Mouse (Mus musculus) embryonic facial prominence, embryonic 10.5 days (tissue): ENCODE data around the gene Syn3. TPM values are rescaled to one million over a fixed set of nuclear protein-coding genes. Genes with fewer than 3 reads are reported as not detected.

ENCODE experiments used
- DNase-seq: peaks from one replicate; pipeline ENCODE4 v3.0.0-alpha.2; 2017; ENCODE audit warnings: low spot score
- H3K27ac ChIP-seq: fragments of 300-500 bp; sonication (generic); replicated peaks from 2 replicates; pipeline ENCODE4 v1.5.1; 2016; ENCODE audit warnings: mild to moderate bottlenecking
- H3K27me3 ChIP-seq: fragments of 300-500 bp; sonication (generic); replicated peaks from 2 replicates; pipeline ENCODE4 v1.6.1; 2016; ENCODE audit warnings: low read depth, mild to moderate bottlenecking; ENCODE audit not compliant: poor library complexity, severe bottlenecking
- H3K36me3 ChIP-seq: fragments of 300-500 bp; sonication (generic); replicated peaks from 2 replicates; pipeline ENCODE4 v1.6.1; 2016; ENCODE audit warnings: mild to moderate bottlenecking, moderate library complexity
- H3K4me1 ChIP-seq: fragments of 300-500 bp; sonication (generic); 2 replicates; pipeline ENCODE4 v1.6.1; 2016
- H3K4me3 ChIP-seq: fragments of 300-500 bp; sonication (generic); 2 replicates; pipeline ENCODE4 v1.5.1; 2016; ENCODE audit warnings: mild to moderate bottlenecking, moderate library complexity
- H3K9me3 ChIP-seq: fragments of 300-500 bp; sonication (generic); 2 replicates; pipeline ENCODE4 v1.6.1; 2016; ENCODE audit warnings: mild to moderate bottlenecking
- WGBS: fragments of 180-500 bp; shearing (Covaris S2); methylation state at CpG from one replicate; pipeline ENCODE4 v1.1.7; 2016; 5-methylcytosine and 5-hydroxymethylcytosine counted together
- polyA plus RNA-seq: library from polyadenylated mRNA; unstranded; fragments of >200 nt; fragmentation: Nextera tagmentation; extraction: Ambion mirVana; gene quantifications from 2 replicates; pipeline ENCODE4 v1.2.1, GENCODE M21; 2016

The Syn3 gene
- polyA plus RNA-seq, 1 experiment from 2014 or later = 3.3 TPM

GRCm38 (mm10) chr10:86429651-86430050, 69.0 kb downstream of the Syn3 start:
- H3K27ac ChIP-seq = no peak overlapping the region
- H3K4me3 ChIP-seq = no peak overlapping the region
- H3K27me3 ChIP-seq = no peaks in the 10 kb centered on the region
- no peaks in the 10 kb centered on the region for H3K9me3 ChIP-seq
- H3K36me3 ChIP-seq = no peaks in the 10 kb centered on the region
- no peak for DNase-seq
- peaks cover 22% of the 10 kb centered on the region for H3K4me1 ChIP-seq
- whole genome bisulfite sequencing = 82% methylated on average over 3 of the region's 3 CpGs

- Histone ChIP-seq H3K36me3 (no peaks in the 10 kb centered on the region), H3K9me3 (no peaks in the 10 kb centered on the region), H3K27ac (no peak overlapping the region), H3K4me1 (peaks cover 22% of the 10 kb centered on the region), H3K4me3 (no peak overlapping the region), H3K27me3 (no peaks in the 10 kb centered on the region)
- WGBS = 71% methylated on average over 2 of the region's 2 CpGs
- no peak for DNase-seq
Observed at GRCm38 (mm10) chr10:86427956-86428355, 70.7 kb downstream of the Syn3 start.

- Histone ChIP-seq H3K4me1 (peaks cover 22% of the 10 kb centered on the region), H3K9me3 (no peaks in the 10 kb centered on the region)
- WGBS = 29% methylated on average over 10 of the region's 10 CpGs
Observed at GRCm38 (mm10) chr10:86425690-86426530, 72.8 kb downstream of the Syn3 start.

GRCm38 (mm10) chr10:86421731-86422370, 76.8 kb downstream of the Syn3 start:
- Histone ChIP-seq H3K9me3 (no peaks in the 10 kb centered on the region), H3K27me3 (no peaks in the 10 kb centered on the region), H3K36me3 (no peaks in the 10 kb centered on the region), H3K4me1 (peaks cover 22% of the 10 kb centered on the region), H3K27ac (no peak overlapping the region), H3K4me3 (no peak overlapping the region)
- 82% methylated on average over 3 of the region's 3 CpGs for WGBS
- no peak for DNase-seq

More at GRCm38 (mm10) chr10:86425690-86426530, 72.8 kb downstream of the Syn3 start:
- no peaks in the 10 kb centered on the region for H3K27me3 ChIP-seq
- no peaks in the 10 kb centered on the region for H3K36me3 ChIP-seq
- H3K27ac ChIP-seq = peak overlapping the region; percentile 71
- DNase-seq = peak; percentile 83
- no peak overlapping the region for H3K4me3 ChIP-seq

GRCm38 (mm10) chr10:86418931-86419330, 79.8 kb downstream of the Syn3 start:
- WGBS = 88% methylated on average over 5 of the region's 5 CpGs
- Histone ChIP-seq H3K27me3 (no peaks in the 10 kb centered on the region), H3K36me3 (no peaks in the 10 kb centered on the region), H3K4me3 (no peak overlapping the region), H3K4me1 (no peaks in the 10 kb centered on the region), H3K9me3 (no peaks in the 10 kb centered on the region), H3K27ac (no peak overlapping the region)
- DNase-seq = no peak

GRCm38 (mm10) chr10:86418345-86418744, 80.4 kb downstream of the Syn3 start:
- H3K27me3 ChIP-seq = no peaks in the 10 kb centered on the region
- no peak overlapping the region for H3K27ac ChIP-seq
- H3K9me3 ChIP-seq = no peaks in the 10 kb centered on the region
- no peak for DNase-seq
- no peaks in the 10 kb centered on the region for H3K4me1 ChIP-seq
- no peaks in the 10 kb centered on the region for H3K36me3 ChIP-seq
- no peak overlapping the region for H3K4me3 ChIP-seq
- WGBS = 82% methylated on average over 2 of the region's 2 CpGs

GRCm38 (mm10) chr10:86416806-86417205, 81.9 kb downstream of the Syn3 start:
- WGBS = 89% methylated on average over 8 of the region's 8 CpGs
- Histone ChIP-seq H3K27me3 (no peaks in the 10 kb centered on the region), H3K4me1 (no peaks in the 10 kb centered on the region), H3K27ac (no peak overlapping the region), H3K9me3 (no peaks in the 10 kb centered on the region), H3K36me3 (no peaks in the 10 kb centered on the region), H3K4me3 (no peak overlapping the region)
- DNase-seq = no peak

- no peaks in the 10 kb centered on the region for H3K27me3 ChIP-seq
Observed at GRCm38 (mm10) chr10:86410868-86411267, 87.8 kb downstream of the Syn3 start.

GRCm38 (mm10) chr10:86406952-86407351, 91.7 kb downstream of the Syn3 start:
- Histone ChIP-seq H3K9me3 (no peaks in the 10 kb centered on the region), H3K36me3 (no peaks in the 10 kb centered on the region), H3K4me1 (no peaks in the 10 kb centered on the region), H3K4me3 (no peak overlapping the region), H3K27ac (no peak overlapping the region), H3K27me3 (no peaks in the 10 kb centered on the region)
- DNase-seq = no peak
- WGBS = 83% methylated on average over 4 of the region's 4 CpGs

More at GRCm38 (mm10) chr10:86410868-86411267, 87.8 kb downstream of the Syn3 start:
- no peak for DNase-seq
- H3K27ac ChIP-seq = no peak overlapping the region
- 75% methylated on average over 6 of the region's 6 CpGs for WGBS
- no peaks in the 10 kb centered on the region for H3K9me3 ChIP-seq
- no peaks in the 10 kb centered on the region for H3K36me3 ChIP-seq
- no peaks in the 10 kb centered on the region for H3K4me1 ChIP-seq
- no peak overlapping the region for H3K4me3 ChIP-seq

GRCm38 (mm10) chr10:86398347-86398720, 100.4 kb downstream of the Syn3 start:
- Histone ChIP-seq H3K27ac (no peak overlapping the region), H3K4me1 (0 out of 2 replicates have a peak, but pooled peaks cover 2% of the 10 kb centered on the region), H3K36me3 (no peaks in the 10 kb centered on the region), H3K4me3 (no peak overlapping the region), H3K27me3 (no peaks in the 10 kb centered on the region), H3K9me3 (no peaks in the 10 kb centered on the region)
- no peak for DNase-seq
- WGBS = 65% methylated on average over 2 of the region's 2 CpGs

- H3K9me3 ChIP-seq = no peaks in the 10 kb centered on the region
- DNase-seq = no peak
- H3K4me3 ChIP-seq = no peak overlapping the region
- H3K27ac ChIP-seq = no peak overlapping the region
- H3K36me3 ChIP-seq = no peaks in the 10 kb centered on the region
- no peaks in the 10 kb centered on the region for H3K27me3 ChIP-seq
- 72% methylated on average over 4 of the region's 4 CpGs for WGBS
- H3K4me1 ChIP-seq = 0 out of 2 replicates have a peak, but pooled peaks cover 2% of the 10 kb centered on the region
Observed at GRCm38 (mm10) chr10:86397577-86398346, 100.9 kb downstream of the Syn3 start.

GRCm38 (mm10) chr10:86392399-86392798, 106.3 kb downstream of the Syn3 start:
- Histone ChIP-seq H3K4me1 (peaks cover 8% of the 10 kb centered on the region), H3K9me3 (no peaks in the 10 kb centered on the region), H3K27ac (no peak overlapping the region), H3K4me3 (no peak overlapping the region), H3K27me3 (no peaks in the 10 kb centered on the region), H3K36me3 (no peaks in the 10 kb centered on the region)
- no peak for DNase-seq
- WGBS = 86% methylated on average over 3 of the region's 3 CpGs
